ENCODE assay signal across 17 mouse cellular contexts in genomic region chr8:114258685-114259084, GRCm38 (mm10). TPM values are rescaled to one million over a fixed set of nuclear protein-coding genes. Genes with fewer than 3 reads are reported as not detected.
DNase-seq lines count a peak whose midpoint lies in the region; TF ChIP-seq lines count a peak whose summit lies in the region.
"Had no signal": no experiment of that assay in that cellular context is flagged by ENCODE, and none has a peak within 500 bp of the region (broad histone marks: within the 10 kb centered on the region; RNA-seq: fewer than 3 reads in every experiment).

No protein-coding gene starts in this region.

- H3K27ac ChIP-seq in layer of hippocampus, adult 2 months, result no peak overlapping the region
- H3K27ac ChIP-seq: embryonic facial prominence, embryonic 13.5 days; forebrain, embryonic 13.5 days; heart, embryonic 13.5 days; kidney, postnatal 0 days; lung, embryonic 15.5 days; stomach, embryonic 15.5 days had no signal

- TF ChIP-seq CTCF in layer of hippocampus, adult 2 months (conservative IDR thresholded peaks at IDR 0.05), result no peak

- peak; percentile 13 for DNase-seq in layer of hippocampus, adult 11-12 months (ENCODE audit: low spot score)
- no peak for DNase-seq in layer of hippocampus, adult 2 months (ENCODE audit: low spot score in 2 of 2)
- DNase-seq in right cerebral cortex, postnatal 25 days, result peak; percentile 10
- no peak for DNase-seq in right cerebral cortex, postnatal 36 days (ENCODE audit: low spot score in 2 of 2)
- DNase-seq in cerebellum, postnatal 10 days, result peak; percentile 97 to 98
- no peak for DNase-seq in c-Kit-positive CD71-positive TER-119-positive erythroid progenitor cells, embryonic 14.5 days (ENCODE audit: low spot score)
- DNase-seq in thymus, postnatal 14 days, result no peak
- DNase-seq: gastrocnemius, postnatal 25 days; thymus, postnatal 4 days had no signal

- H3K4me3 ChIP-seq in layer of hippocampus, adult 2 months, result no peak overlapping the region
- H3K4me3 ChIP-seq: embryonic facial prominence, embryonic 13.5 days; forebrain, embryonic 13.5 days; heart, embryonic 13.5 days; lung, embryonic 15.5 days; stomach, embryonic 15.5 days had no signal

RNA-seq across cellular contexts. Expression of gene Vat1l, which starts 53.3 kb away (rescaled TPM):
- 10 to 100 TPM; 13.1 to 16.6 TPM for total RNA-seq in layer of hippocampus, adult 2 months (2021)
- total RNA-seq: liver, adult 2 months; megakaryocyte-erythroid progenitor cell, adult 5-6 weeks had no signal

Comparison
In these comparisons a context has a peak if more than half of its experiments do, and no peak if none do; other contexts are left out.
1. DNase-seq: peak in layer of hippocampus, adult 11-12 months (single experiment), right cerebral cortex, postnatal 25 days (single experiment) and cerebellum, postnatal 10 days (2 of 2); none in layer of hippocampus, adult 2 months (0 of 2), right cerebral cortex, postnatal 36 days (0 of 2), c-Kit-positive CD71-positive TER-119-positive erythroid progenitor cells, embryonic 14.5 days (single experiment) and thymus, postnatal 14 days (single experiment).